Mouse (Mus musculus): ENCODE measurements around the gene Enpp3. TPM values are rescaled to one million over a fixed set of nuclear protein-coding genes. Genes with fewer than 3 reads are reported as not detected.

The Enpp3 gene
- total and polyA plus RNA-seq, 3 experiments: 2.3 to 3.3 (median 2.4) TPM

DNA sequence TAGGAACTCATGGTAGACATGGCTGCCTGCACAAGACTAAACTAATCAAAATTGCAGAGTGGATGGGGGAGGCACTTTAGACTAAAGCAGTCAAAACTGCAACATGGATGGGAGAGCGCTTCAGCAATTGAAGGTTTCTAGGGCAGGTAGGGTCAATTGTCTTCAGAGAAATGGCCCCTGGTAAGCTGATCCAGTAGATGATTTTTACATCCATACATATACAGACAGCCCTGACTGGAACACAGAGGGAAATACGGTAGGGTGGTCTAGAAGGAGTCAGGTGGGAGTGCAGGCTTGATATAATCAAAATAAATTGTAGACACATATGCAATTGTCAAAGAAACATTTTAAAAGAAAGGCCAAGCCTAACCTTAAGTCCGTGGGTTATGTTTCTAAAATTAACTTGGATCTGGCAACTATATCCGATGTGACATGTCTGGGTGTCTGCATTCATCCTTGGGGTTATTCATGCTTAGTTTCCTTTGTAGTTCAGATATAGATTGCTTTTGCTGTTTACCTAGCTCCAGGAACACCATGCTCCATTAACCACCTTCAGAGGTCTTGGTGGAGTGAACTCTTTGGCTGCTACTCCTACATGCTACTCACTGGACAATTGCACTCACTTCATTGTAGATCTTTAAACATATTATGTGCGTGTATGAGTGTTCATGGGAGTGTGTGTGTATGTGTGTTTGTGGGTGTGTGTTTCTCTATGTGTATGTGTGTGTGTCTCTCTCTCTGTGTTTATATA lies 107.4 kb downstream of the Enpp3 start:
- intact Hi-C loops (cut with DNase I): no loop called here
- no peak overlapping the region for H3K27ac ChIP-seq
- H3K4me3 ChIP-seq: no peak overlapping the region
- no peak for TF ChIP-seq POLR2A (IDR thresholded peaks at IDR 0.05; ENCODE audit: insufficient read depth, low read depth, low read length)
- no peak for TF ChIP-seq CTCF (IDR thresholded peaks at IDR 0.05)
- TF ChIP-seq EP300 (IDR thresholded peaks at IDR 0.05; ENCODE audit: insufficient read depth, low read depth, low read length): no peak
- 76% methylated on average over 5 of the region's 5 CpGs for WGBS
- H3K36me3 ChIP-seq (ENCODE audit: control insufficient read depth, insufficient read depth, low read length): no peaks in the 10 kb centered on the region
- no peaks in the 10 kb centered on the region for H3K27me3 ChIP-seq (ENCODE audit: control insufficient read depth, insufficient read depth, low read length)
- no peak for DNase-seq
- no peak overlapping the region for H3K9ac ChIP-seq (ENCODE audit: low read depth, low read length)
- H3K4me1 ChIP-seq (ENCODE audit: control insufficient read depth, insufficient read depth, low read length): no peaks in the 10 kb centered on the region; the same call in 1 of the 2 replicates
- no peaks in the 10 kb centered on the region for H3K79me2 ChIP-seq (replicated peaks; ENCODE audit: control insufficient read depth, insufficient read depth, low read length)

DNA sequence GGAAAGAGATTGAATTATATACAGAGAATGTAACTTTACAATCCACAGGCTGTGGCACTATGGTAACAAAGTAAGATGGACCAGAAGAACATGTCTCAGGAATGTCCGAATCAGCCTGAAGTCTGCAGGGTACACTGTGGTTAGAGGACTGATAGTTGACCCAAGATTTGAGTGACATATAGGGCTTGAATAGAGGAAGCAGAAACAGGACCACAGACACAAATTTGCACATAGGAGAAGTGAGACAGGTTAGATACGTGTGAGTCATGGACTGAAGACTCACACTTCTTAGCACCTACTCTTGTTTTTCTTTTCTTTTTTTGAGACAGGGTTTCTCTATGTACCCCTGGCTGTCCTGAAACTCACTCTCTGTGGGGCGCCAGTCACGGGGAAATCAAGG lies 115.1 kb downstream of the Enpp3 start:
- WGBS: 84% methylated on average over 4 of the region's 4 CpGs
- H3K27ac ChIP-seq: no peak overlapping the region
- intact Hi-C loops (cut with DNase I): no loop called here
- H3K4me3 ChIP-seq: no peak overlapping the region
- H3K27me3 ChIP-seq (ENCODE audit: control insufficient read depth, insufficient read depth, low read length): no peaks in the 10 kb centered on the region
- no peaks in the 10 kb centered on the region for H3K36me3 ChIP-seq (ENCODE audit: control insufficient read depth, insufficient read depth, low read length)
- no peak overlapping the region for H3K9ac ChIP-seq (ENCODE audit: low read depth, low read length)
- TF ChIP-seq CTCF (IDR thresholded peaks at IDR 0.05): no peak
- no peak for TF ChIP-seq POLR2A (IDR thresholded peaks at IDR 0.05; ENCODE audit: insufficient read depth, low read depth, low read length)
- no peak for TF ChIP-seq EP300 (IDR thresholded peaks at IDR 0.05; ENCODE audit: insufficient read depth, low read depth, low read length)
- no peaks in the 10 kb centered on the region for H3K4me1 ChIP-seq (ENCODE audit: control insufficient read depth, insufficient read depth, low read length)
- H3K79me2 ChIP-seq (replicated peaks; ENCODE audit: control insufficient read depth, insufficient read depth, low read length): no peaks in the 10 kb centered on the region
- DNase-seq: no peak

DNA sequence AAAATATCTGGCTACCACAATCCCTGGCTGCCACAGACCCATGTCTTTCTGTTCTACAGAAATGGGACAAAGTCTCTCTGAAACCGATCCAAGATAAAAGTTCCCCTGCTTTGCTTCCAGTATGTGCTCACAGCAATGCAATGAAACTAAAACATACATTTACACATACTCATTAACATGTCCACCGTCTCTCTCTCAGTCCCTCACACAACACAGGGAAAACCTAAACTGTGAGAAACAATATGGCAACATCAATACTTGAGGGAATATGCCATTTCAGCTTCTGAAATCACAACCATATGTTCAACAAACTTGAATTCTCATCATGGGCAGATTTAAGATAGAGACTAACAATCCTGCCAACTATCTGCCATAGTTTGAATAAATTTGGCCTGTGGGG lies 117.4 kb downstream of the Enpp3 start:
- H3K27ac ChIP-seq: no peak overlapping the region
- H3K27me3 ChIP-seq (ENCODE audit: control insufficient read depth, insufficient read depth, low read length): no peaks in the 10 kb centered on the region
- no peak for TF ChIP-seq CTCF (IDR thresholded peaks at IDR 0.05)
- no peak for TF ChIP-seq POLR2A (IDR thresholded peaks at IDR 0.05; ENCODE audit: insufficient read depth, low read depth, low read length)
- TF ChIP-seq EP300 (IDR thresholded peaks at IDR 0.05; ENCODE audit: insufficient read depth, low read depth, low read length): no peak
- H3K4me3 ChIP-seq: no peak overlapping the region
- WGBS: 84% methylated on average over 2 of the region's 2 CpGs
- no peaks in the 10 kb centered on the region for H3K79me2 ChIP-seq (replicated peaks; ENCODE audit: control insufficient read depth, insufficient read depth, low read length)
- intact Hi-C loops (cut with DNase I): no loop called here
- no peaks in the 10 kb centered on the region for H3K36me3 ChIP-seq (ENCODE audit: control insufficient read depth, insufficient read depth, low read length)
- no peaks in the 10 kb centered on the region for H3K4me1 ChIP-seq (ENCODE audit: control insufficient read depth, insufficient read depth, low read length)
- no peak overlapping the region for H3K9ac ChIP-seq (ENCODE audit: low read depth, low read length)
- DNase-seq: no peak

Other genes with a start within 250 kb of the Enpp3 start
- gene Ccn2, start 247.4 kb downstream of the Enpp3 start, total RNA-seq (2021): 100 to 1,000 TPM in 1 of 2 experiments, 10 to 100 TPM in 1; 62.8 to 108 TPM
- 93.2 and 141 TPM in 2 replicates for gene Ccn2, start 247.4 kb downstream of the Enpp3 start, polyA plus RNA-seq (2012; rRNA removed)
- 1 to 10 TPM; 5.8 to 6.5 TPM for gene Enpp1, start 130.7 kb downstream of the Enpp3 start, total RNA-seq (2021)
- gene Enpp1, start 130.7 kb downstream of the Enpp3 start, polyA plus RNA-seq (2012; rRNA removed): 2.1 and 2.8 TPM in 2 replicates
- 10 to 100 TPM; 13.5 to 14.4 TPM for gene Med23, start 27.2 kb upstream of the Enpp3 start, total RNA-seq (2021)
- gene Med23, start 27.2 kb upstream of the Enpp3 start, polyA plus RNA-seq (2012; rRNA removed): 10.6 and 15.4 TPM in 2 replicates
- not detected for gene Arg1, start 84.7 kb upstream of the Enpp3 start, total RNA-seq (2021)
- 0.06 and 0.32 TPM in 2 replicates for gene Arg1, start 84.7 kb upstream of the Enpp3 start, polyA plus RNA-seq (2012; rRNA removed)

Measured in heart, adult 2 months (tissue).